Mouse (Mus musculus) embryonic facial prominence, embryonic 11.5 days (tissue): ENCODE results near the gene Kremen1. TPM values are rescaled to one million over a fixed set of nuclear protein-coding genes. Genes with fewer than 3 reads are reported as not detected.

Experiments used
- ATAC-seq: fragments of 200-750 bp; cut with Nextera tagmentation; replicated peaks from 2 replicates; pipeline ENCODE4 v1.8.0; 2017; ENCODE audit warnings: low read depth; ENCODE audit not compliant: insufficient number of reproducible peaks, low FRiP score, low TSS enrichment
- DNase-seq: peaks from one replicate; pipeline ENCODE4 v3.0.0-alpha.2; 2015; ENCODE audit warnings: low spot score
- H3K27ac ChIP-seq: fragments of 300-500 bp; sonication (generic); replicated peaks from 2 replicates; pipeline ENCODE4 v1.5.1; 2014; ENCODE audit warnings: mild to moderate bottlenecking, low read depth, low read length, control low read depth
- H3K27me3 ChIP-seq: fragments of 300-500 bp; sonication (generic); 2 replicates; pipeline ENCODE4 v1.6.1; 2014; ENCODE audit warnings: mild to moderate bottlenecking, low read length, moderate library complexity, mixed read lengths; ENCODE audit not compliant: control insufficient read depth, insufficient read depth
- H3K36me3 ChIP-seq: fragments of 300-500 bp; sonication (generic); replicated peaks from 2 replicates; pipeline ENCODE4 v1.6.1; 2014; ENCODE audit warnings: low read depth, mild to moderate bottlenecking, low read length, moderate library complexity, mixed read lengths; ENCODE audit not compliant: control insufficient read depth, insufficient read depth
- H3K4me1 ChIP-seq: fragments of 300-500 bp; sonication (generic); 2 replicates; pipeline ENCODE4 v1.6.1; 2014; ENCODE audit warnings: low read length, mixed read lengths; ENCODE audit not compliant: control insufficient read depth, insufficient read depth
- H3K4me2 ChIP-seq: fragments of 300-500 bp; sonication (generic); 2 replicates; pipeline ENCODE4 v1.6.1; 2014; ENCODE audit warnings: low read depth, mild to moderate bottlenecking, control low read depth, low read length, moderate library complexity
- H3K4me3 ChIP-seq: fragments of 300-500 bp; sonication (generic); 2 replicates; pipeline ENCODE4 v1.5.1; 2014; ENCODE audit warnings: low read depth, low read length, control low read depth
- H3K9ac ChIP-seq: fragments of 300-500 bp; sonication (generic); replicated peaks from 2 replicates; pipeline ENCODE4 v1.6.1; 2014; ENCODE audit warnings: mild to moderate bottlenecking, control low read depth, low read length
- H3K9me3 ChIP-seq: fragments of 300-500 bp; sonication (generic); replicated peaks from 2 replicates; pipeline ENCODE4 v1.6.1; 2016; ENCODE audit warnings: mild to moderate bottlenecking, low read length, inconsistent platforms, mixed read lengths; ENCODE audit not compliant: control insufficient read depth
- WGBS: fragments of 180-500 bp; shearing (Covaris S2); extraction: QIAGEN DNeasy Blood & Tissue Kit; methylation state at CpG from one replicate; pipeline ENCODE4 v1.1.7; 2014; 5-methylcytosine and 5-hydroxymethylcytosine counted together
- polyA plus RNA-seq: library from polyadenylated mRNA; unstranded; fragments of >200 nt; fragmentation: Nextera tagmentation; extraction: Ambion mirVana; gene quantifications from 2 replicates; pipeline ENCODE4 v1.2.1, GENCODE M21; 2014

The Kremen1 gene
- polyA plus RNA-seq, 1 experiment from 2014 or later = 7.1 TPM

DNA sequence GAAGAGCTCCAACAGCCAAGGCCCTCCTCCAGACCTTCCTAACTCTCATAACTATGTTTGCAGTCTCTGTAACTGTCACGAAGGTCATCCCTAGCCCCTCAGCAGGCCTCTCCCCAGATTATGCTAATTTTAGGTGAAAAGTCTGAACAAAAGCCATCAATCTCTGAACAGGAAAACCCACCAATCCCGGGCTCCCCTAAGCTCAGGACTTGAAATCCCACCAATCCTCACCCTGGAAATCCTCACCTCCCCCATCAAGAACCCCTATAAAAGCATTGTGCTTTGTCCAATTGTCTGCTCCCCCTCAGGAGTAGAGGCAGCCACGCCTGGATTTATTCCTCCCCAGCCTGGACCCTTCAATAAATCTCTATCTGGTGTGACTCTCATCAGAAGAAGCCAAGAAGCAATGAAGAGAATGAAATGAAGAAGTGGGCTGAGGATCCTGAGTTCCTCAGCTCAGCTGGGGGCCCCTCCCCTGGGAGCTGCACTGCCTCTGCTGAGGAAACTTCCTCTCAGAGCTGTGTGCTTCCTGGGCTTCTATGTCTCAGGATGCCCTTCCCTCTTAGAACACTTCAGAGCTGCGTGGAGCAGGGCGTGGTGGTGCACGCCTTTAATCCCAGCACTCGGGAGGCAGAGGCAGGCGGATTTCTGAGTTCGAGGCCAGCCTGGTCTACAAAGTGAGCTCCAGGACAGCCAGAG, 11.3 kb upstream of the Kremen1 start:
- WGBS = 84% methylated on average over 9 of the region's 9 CpGs
- no peaks in the 10 kb centered on the region for H3K27me3 ChIP-seq
- H3K9me3 ChIP-seq = no peaks in the 10 kb centered on the region
- no peaks in the 10 kb centered on the region for H3K36me3 ChIP-seq
- no peak overlapping the region for H3K27ac ChIP-seq
- H3K9ac ChIP-seq = no peak overlapping the region
- ATAC-seq (no peak), DNase-seq (no peak)
- H3K4me1 ChIP-seq = no peaks in the 10 kb centered on the region
- no peak overlapping the region for H3K4me2 ChIP-seq
- no peak overlapping the region for H3K4me3 ChIP-seq

DNA sequence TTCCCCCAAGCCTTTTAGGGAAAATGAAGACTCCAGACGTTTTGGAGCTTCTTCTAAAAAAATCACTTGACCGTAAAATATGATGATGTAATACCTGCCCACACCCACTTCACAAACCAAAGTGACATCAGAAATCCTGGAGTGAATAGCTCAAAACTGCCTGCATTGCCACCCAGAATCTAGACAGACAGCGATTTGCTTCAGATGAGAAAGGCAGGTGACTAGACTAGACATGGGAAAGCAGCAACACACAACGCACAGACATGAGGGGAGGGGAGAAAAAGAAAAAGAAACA, 10.7 kb upstream of the Kremen1 start:
- no peak overlapping the region for H3K4me3 ChIP-seq
- no peak for DNase-seq
- H3K27me3 ChIP-seq = no peaks in the 10 kb centered on the region
- WGBS = 69% methylated on average over 4 of the region's 4 CpGs
- no peaks in the 10 kb centered on the region for H3K4me1 ChIP-seq
- no peaks in the 10 kb centered on the region for H3K36me3 ChIP-seq
- ATAC-seq = no peak
- H3K27ac ChIP-seq = no peak overlapping the region
- H3K9me3 ChIP-seq = no peaks in the 10 kb centered on the region
- no peak overlapping the region for H3K4me2 ChIP-seq
- H3K9ac ChIP-seq = no peak overlapping the region

DNA sequence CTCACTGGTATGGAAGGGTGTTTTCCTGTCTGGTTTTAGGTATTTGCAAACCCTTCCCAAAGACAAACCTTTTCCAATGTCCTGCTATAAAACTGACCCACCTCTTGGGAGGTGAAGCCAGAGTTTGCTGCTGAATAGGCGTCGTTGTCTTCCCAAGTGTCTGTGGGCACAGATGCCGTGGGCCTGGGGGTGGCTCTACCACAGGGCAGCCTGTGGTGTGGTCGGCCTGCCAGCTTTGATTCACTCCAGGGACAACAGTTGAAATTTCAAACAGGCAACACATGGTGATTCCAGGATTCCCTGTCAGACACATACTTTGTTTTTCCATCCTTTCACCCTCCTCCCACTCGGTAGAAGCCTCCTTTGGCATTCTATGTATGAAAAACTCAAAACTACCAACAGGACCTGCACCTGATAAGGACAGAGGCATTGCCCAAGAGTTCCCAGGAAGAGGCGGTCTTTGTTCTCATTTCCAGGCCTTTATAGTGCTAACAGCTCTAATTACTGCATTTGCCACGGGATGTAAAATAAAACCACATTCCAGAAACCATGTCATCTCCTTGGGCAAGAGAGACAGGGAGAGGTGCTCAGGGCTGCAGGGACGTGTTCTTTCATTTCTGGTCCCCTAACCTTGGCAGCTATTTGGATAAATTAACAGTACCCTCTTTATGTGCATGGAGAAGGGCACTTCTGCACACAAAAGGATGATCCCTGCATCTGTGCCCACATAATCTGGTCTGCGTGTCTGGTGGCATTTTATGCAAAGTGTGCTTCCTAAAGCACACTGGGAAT, 10.1 kb upstream of the Kremen1 start:
- ATAC-seq (no peak), DNase-seq (no peak)
- no peak overlapping the region for H3K27ac ChIP-seq
- no peaks in the 10 kb centered on the region for H3K36me3 ChIP-seq
- no peak overlapping the region for H3K4me2 ChIP-seq
- no peaks in the 10 kb centered on the region for H3K27me3 ChIP-seq
- no peaks in the 10 kb centered on the region for H3K4me1 ChIP-seq
- H3K9ac ChIP-seq = no peak overlapping the region
- no peaks in the 10 kb centered on the region for H3K9me3 ChIP-seq
- no peak overlapping the region for H3K4me3 ChIP-seq
- WGBS = 51% methylated on average over 9 of the region's 9 CpGs

- ATAC-seq (no peak), DNase-seq (no peak)
- H3K36me3 ChIP-seq = no peaks in the 10 kb centered on the region
- no peak overlapping the region for H3K27ac ChIP-seq
- H3K4me3 ChIP-seq = no peak overlapping the region
- WGBS = 88% methylated on average over 8 of the region's 8 CpGs
- no peaks in the 10 kb centered on the region for H3K27me3 ChIP-seq
- no peaks in the 10 kb centered on the region for H3K4me1 ChIP-seq
- no peak overlapping the region for H3K4me2 ChIP-seq
- H3K9me3 ChIP-seq = no peaks in the 10 kb centered on the region
- no peak overlapping the region for H3K9ac ChIP-seq
Observed at GRCm38 (mm10) chr11:5269846-5270461, 8.6 kb upstream of the Kremen1 start.

GRCm38 (mm10) chr11:5265764-5266163, 4.4 kb upstream of the Kremen1 start:
- DNase-seq (no peak), ATAC-seq (no peak)
- WGBS = 73% methylated on average over 8 of the region's 8 CpGs
- H3K4me2 ChIP-seq = no peak overlapping the region
- no peaks in the 10 kb centered on the region; the same call in 1 of the 2 replicates for H3K27me3 ChIP-seq
- H3K9ac ChIP-seq = no peak overlapping the region
- no peaks in the 10 kb centered on the region for H3K9me3 ChIP-seq
- no peaks in the 10 kb centered on the region for H3K36me3 ChIP-seq
- H3K4me1 ChIP-seq = no peaks in the 10 kb centered on the region
- H3K27ac ChIP-seq = no peak overlapping the region
- no peak overlapping the region for H3K4me3 ChIP-seq

GRCm38 (mm10) chr11:5263078-5263730, 1.8 kb upstream of the Kremen1 start:
- no peak overlapping the region for H3K9ac ChIP-seq
- no peaks in the 10 kb centered on the region; the same call in 1 of the 2 replicates for H3K27me3 ChIP-seq
- no peaks in the 10 kb centered on the region for H3K9me3 ChIP-seq
- ATAC-seq = no peak
- no peaks in the 10 kb centered on the region for H3K4me1 ChIP-seq
- H3K27ac ChIP-seq = no peak overlapping the region
- WGBS = 50% methylated on average over 26 of the region's 26 CpGs
- H3K4me2 ChIP-seq = no peak overlapping the region
- H3K36me3 ChIP-seq = no peaks in the 10 kb centered on the region
- peak; percentile 20 for DNase-seq
- no peak overlapping the region for H3K4me3 ChIP-seq

GRCm38 (mm10) chr11:5260942-5261459, 357 bp downstream of the Kremen1 start:
- Histone ChIP-seq H3K4me3 (peak overlapping the region; percentile 88), H3K4me1 (peaks cover 4% of the 10 kb centered on the region), H3K9me3 (no peaks in the 10 kb centered on the region), H3K27ac (0 out of 2 replicates have a peak overlapping the region, but pooled peaks have one; percentile 35), H3K9ac (peak overlapping the region; percentile 82), H3K4me2 (peak overlapping the region; percentile 76), H3K36me3 (no peaks in the 10 kb centered on the region), H3K27me3 (no peaks in the 10 kb centered on the region; the same call in 1 of the 2 replicates)
- WGBS = 2% methylated on average over 39 of the region's 42 CpGs
- peak; percentile 61 for DNase-seq
- peak; percentile 14 for ATAC-seq
